Mouse (Mus musculus) lung, postnatal 10 days (tissue): Measurements from ENCODE around the gene Tmem126a.

Experiments
- DNase-seq: peaks from one replicate; pipeline ENCODE4 v3.0.0; 2021

Gene Tmem126a

GRCm38 (mm10) chr7:90456845-90457468 lies at the start of gene Tmem126a:
TSS of gene Tmem126a (minus strand) at chr7:90457229.
- peak; percentile 92 for DNase-seq

- no peak for DNase-seq
Measured at GRCm38 (mm10) chr7:90482607-90483006, 25.6 kb upstream of the Tmem126a start.

GRCm38 (mm10) chr7:90476313-90477245 lies 19.6 kb upstream of the Tmem126a start, which contains the start of gene Dlg2:
TSS of gene Dlg2 (plus strand) at chr7:90476672.
- no peak for DNase-seq

- DNase-seq = peak; percentile 100
Measured at GRCm38 (mm10) chr7:90475793-90476312, 18.8 kb upstream of the Tmem126a start, which contains the start of gene Tmem126b. TSS of gene Tmem126b (minus strand) at chr7:90476001.

GRCm38 (mm10) chr7:90473511-90473910 lies 16.5 kb upstream of the Tmem126a start:
- no peak for DNase-seq

GRCm38 (mm10) chr7:90461441-90461840 lies 4.4 kb upstream of the Tmem126a start:
- DNase-seq = no peak

GRCm38 (mm10) chr7:90460930-90461329 lies 3.9 kb upstream of the Tmem126a start:
- peak; percentile 59 for DNase-seq

- DNase-seq = no peak
Measured at GRCm38 (mm10) chr7:90460330-90460729, 3.3 kb upstream of the Tmem126a start.

GRCm38 (mm10) chr7:90457517-90457916 lies 488 bp upstream of the Tmem126a start:
- DNase-seq = peak; percentile 32

GRCm38 (mm10) chr7:90456149-90456844 lies 732 bp downstream of the Tmem126a start:
- DNase-seq = no peak

GRCm38 (mm10) chr7:90444206-90444605 lies 12.8 kb downstream of the Tmem126a start:
- DNase-seq = no peak

- peak; percentile 79 for DNase-seq
Measured at GRCm38 (mm10) chr7:90443101-90444091, 13.6 kb downstream of the Tmem126a start.

GRCm38 (mm10) chr7:90442518-90443080 lies 14.4 kb downstream of the Tmem126a start, which contains the start of gene Crebzf:
TSS of gene Crebzf (plus strand) at chr7:90442729.
- DNase-seq = peak; percentile 99

GRCm38 (mm10) chr7:90442070-90442469 lies 15.0 kb downstream of the Tmem126a start:
- no peak for DNase-seq

- no peak for DNase-seq
Measured at GRCm38 (mm10) chr7:90440044-90440443, 17.0 kb downstream of the Tmem126a start.

- DNase-seq = no peak
Measured at GRCm38 (mm10) chr7:90432221-90432620, 24.8 kb downstream of the Tmem126a start.

- peak; percentile 21 for DNase-seq
Measured at GRCm38 (mm10) chr7:90427006-90427405, 30.0 kb downstream of the Tmem126a start.

GRCm38 (mm10) chr7:90426020-90427001 lies 30.7 kb downstream of the Tmem126a start, which contains the start of gene Ccdc89:
TSS of gene Ccdc89 (plus strand) at chr7:90426577.
- DNase-seq = peak; percentile 92

GRCm38 (mm10) chr7:90409934-90410333 lies 47.1 kb downstream of the Tmem126a start:
- DNase-seq = peak; percentile 80
